Mouse (Mus musculus): ENCODE measurements around the gene Olfr732. TPM values are rescaled to one million over a fixed set of nuclear protein-coding genes. Genes with fewer than 3 reads are reported as not detected.

Gene Olfr732
- polyA plus RNA-seq (2015; fragmentation: Nextera tagmentation; extraction: Ambion mirVana), result not detected in 2 replicates

DNA sequence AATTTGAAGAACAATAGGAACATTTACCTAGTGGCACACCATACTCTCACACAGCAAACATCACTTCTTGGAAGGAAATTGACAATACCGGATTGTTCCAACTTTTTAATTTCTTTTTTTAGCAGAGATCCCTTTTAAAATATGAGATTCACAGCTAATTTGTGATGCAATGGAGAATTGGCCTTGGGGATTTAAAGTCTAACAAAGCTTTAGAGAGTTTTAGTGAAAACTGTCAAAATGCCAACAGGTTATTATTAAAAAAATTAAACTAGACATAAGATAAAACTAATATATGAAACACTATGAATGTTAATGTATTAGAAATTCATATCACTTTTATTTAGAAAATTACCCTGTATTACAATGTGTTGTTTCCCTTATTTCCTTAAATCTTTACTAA is at the start of gene Olfr732:
Gene Olfr732, minus strand, starts transcription at position 101 of the 400 bp plus-strand sequence.
- Histone ChIP-seq H3K27me3 (ENCODE audit: control insufficient read depth, insufficient read depth, low read depth, low read length) (no peaks in the 10 kb centered on the region), H3K27ac (ENCODE audit: low read length) (no peak within 1 kb of the TSS), H3K9me3 (ENCODE audit: control insufficient read depth, low read length) (no peaks in the 10 kb centered on the region), H3K9ac (ENCODE audit: low read length) (no peak within 1 kb of the TSS), H3K4me2 (ENCODE audit: low read depth, low read length) (no peak within 1 kb of the TSS), H3K4me3 (ENCODE audit: low read length) (no peak within 1 kb of the TSS), H3K4me1 (replicated peaks; ENCODE audit: control insufficient read depth, insufficient read depth, low read length) (no peaks in the 10 kb centered on the region), H3K36me3 (ENCODE audit: control insufficient read depth, insufficient read depth, low read length) (no peaks in the 10 kb centered on the region)
- ATAC-seq (ENCODE audit: low read depth), result no peak
- WGBS, result 89% methylated on average over 1 of the region's 1 CpGs

DNA sequence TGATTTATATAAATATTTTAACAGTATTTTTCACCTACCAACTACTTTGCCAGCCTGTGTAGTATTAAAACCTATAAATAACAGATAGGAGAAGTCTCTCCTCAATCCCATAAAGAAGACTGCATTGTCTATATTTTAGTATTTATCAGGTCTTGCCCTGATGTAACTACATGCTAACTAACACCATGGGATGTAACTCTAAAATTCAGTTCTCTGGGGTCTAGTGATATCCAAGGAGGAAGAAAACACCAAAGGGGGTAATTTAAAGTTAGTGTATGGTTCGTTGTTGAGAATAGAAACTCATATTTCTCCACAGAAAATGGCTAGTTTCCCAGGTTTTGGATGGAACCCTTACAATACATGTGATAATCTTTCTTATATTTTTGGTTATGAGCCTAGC is 42.7 kb upstream of the Olfr732 start, which contains the start of gene Olfr734:
Gene Olfr734, minus strand, starts transcription at position 101 of the 400 bp plus-strand sequence.
- 26% methylated on average over 1 of the region's 1 CpGs for WGBS
- no peaks in the 10 kb centered on the region for H3K4me1 ChIP-seq (replicated peaks; ENCODE audit: control insufficient read depth, insufficient read depth, low read length)
- H3K4me3 ChIP-seq (ENCODE audit: low read length), result no peak within 1 kb of the TSS
- no peaks in the 10 kb centered on the region for H3K36me3 ChIP-seq (ENCODE audit: control insufficient read depth, insufficient read depth, low read length)
- no peak for ATAC-seq (ENCODE audit: low read depth)
- no peaks in the 10 kb centered on the region for H3K27me3 ChIP-seq (ENCODE audit: control insufficient read depth, insufficient read depth, low read depth, low read length)
- H3K9ac ChIP-seq (ENCODE audit: low read length), result no peak within 1 kb of the TSS
- no peak within 1 kb of the TSS for H3K27ac ChIP-seq (ENCODE audit: low read length)
- H3K4me2 ChIP-seq (ENCODE audit: low read depth, low read length), result no peak within 1 kb of the TSS
- no peaks in the 10 kb centered on the region for H3K9me3 ChIP-seq (ENCODE audit: control insufficient read depth, low read length)

DNA sequence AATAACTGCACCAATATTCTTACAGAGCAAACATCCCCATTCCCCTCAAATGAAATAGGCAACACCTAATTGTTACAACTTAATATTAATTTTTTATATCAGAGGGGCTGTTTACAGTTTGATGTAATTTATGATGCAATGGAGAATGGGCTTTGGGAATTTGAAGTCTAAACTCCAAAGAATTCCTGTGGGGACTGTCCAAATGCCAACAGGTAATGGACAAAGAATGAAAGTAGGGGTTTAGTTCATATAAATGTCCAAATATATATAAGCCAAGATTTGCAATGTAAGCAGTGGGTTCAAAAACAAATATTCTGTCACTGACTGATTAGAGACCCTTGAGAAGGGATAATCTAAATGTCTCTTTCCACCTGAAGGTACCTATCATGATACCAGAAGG is 17.4 kb upstream of the Olfr732 start, which contains the start of gene Olfr733:
Gene Olfr733, minus strand, starts transcription at position 101 of the 400 bp plus-strand sequence.
- no peaks in the 10 kb centered on the region for H3K27me3 ChIP-seq (ENCODE audit: control insufficient read depth, insufficient read depth, low read depth, low read length)
- H3K9ac ChIP-seq (ENCODE audit: low read length), result no peak within 1 kb of the TSS
- H3K9me3 ChIP-seq (ENCODE audit: control insufficient read depth, low read length), result no peaks in the 10 kb centered on the region
- H3K4me3 ChIP-seq (ENCODE audit: low read length), result no peak within 1 kb of the TSS
- no peaks in the 10 kb centered on the region for H3K4me1 ChIP-seq (replicated peaks; ENCODE audit: control insufficient read depth, insufficient read depth, low read length)
- H3K27ac ChIP-seq (ENCODE audit: low read length), result no peak within 1 kb of the TSS
- H3K36me3 ChIP-seq (ENCODE audit: control insufficient read depth, insufficient read depth, low read length), result no peaks in the 10 kb centered on the region
- H3K4me2 ChIP-seq (ENCODE audit: low read depth, low read length), result no peak within 1 kb of the TSS
- ATAC-seq (ENCODE audit: low read depth), result no peak

DNA sequence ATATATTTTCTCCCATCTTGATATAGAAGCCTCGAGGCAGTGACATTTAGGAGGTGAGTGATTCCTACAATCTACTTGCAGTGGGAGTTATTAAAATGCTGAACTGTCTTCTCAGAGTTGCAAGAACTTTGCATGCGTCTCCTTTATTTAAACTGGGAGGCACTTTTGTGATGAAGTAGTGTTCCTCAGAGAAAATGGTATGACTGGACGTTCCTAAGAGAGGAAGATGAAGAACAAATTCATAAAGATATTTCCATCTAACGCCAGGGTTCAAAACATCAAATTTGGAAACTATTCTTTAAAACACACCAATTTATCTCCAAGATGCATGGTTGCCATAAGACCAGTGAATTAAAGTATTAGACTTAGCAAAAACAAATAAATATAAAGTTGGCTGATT is 42.2 kb downstream of the Olfr732 start, which contains the start of gene Olfr731:
Gene Olfr731, minus strand, starts transcription at position 101 of the 400 bp plus-strand sequence.
- Histone ChIP-seq H3K4me2 (ENCODE audit: low read depth, low read length) (no peak within 1 kb of the TSS), H3K27ac (ENCODE audit: low read length) (no peak within 1 kb of the TSS), H3K4me1 (replicated peaks; ENCODE audit: control insufficient read depth, insufficient read depth, low read length) (no peaks in the 10 kb centered on the region), H3K27me3 (ENCODE audit: control insufficient read depth, insufficient read depth, low read depth, low read length) (no peaks in the 10 kb centered on the region), H3K9me3 (ENCODE audit: control insufficient read depth, low read length) (no peaks in the 10 kb centered on the region), H3K4me3 (ENCODE audit: low read length) (no peak within 1 kb of the TSS), H3K36me3 (ENCODE audit: control insufficient read depth, insufficient read depth, low read length) (no peaks in the 10 kb centered on the region), H3K9ac (ENCODE audit: low read length) (no peak within 1 kb of the TSS)
- WGBS, result 73% methylated on average over 4 of the region's 4 CpGs
- ATAC-seq (ENCODE audit: low read depth), result no peak

Other genes with a start within 250 kb of the Olfr732 start
- gene Olfr725, start 243.8 kb downstream of the Olfr732 start, polyA plus RNA-seq (2015; fragmentation: Nextera tagmentation; extraction: Ambion mirVana), result not detected in 2 replicates
- gene Olfr726, start 193.3 kb downstream of the Olfr732 start, polyA plus RNA-seq (2015; fragmentation: Nextera tagmentation; extraction: Ambion mirVana), result not detected in 2 replicates
- gene Olfr727, start 161.0 kb downstream of the Olfr732 start, polyA plus RNA-seq (2015; fragmentation: Nextera tagmentation; extraction: Ambion mirVana), result not detected in 2 replicates
- not detected in 2 replicates for gene Olfr728, start 141.5 kb downstream of the Olfr732 start, polyA plus RNA-seq (2015; fragmentation: Nextera tagmentation; extraction: Ambion mirVana)
- gene Olfr729, start 131.3 kb downstream of the Olfr732 start, polyA plus RNA-seq (2015; fragmentation: Nextera tagmentation; extraction: Ambion mirVana), result not detected in 2 replicates
- not detected in 2 replicates for gene Olfr730, start 96.0 kb downstream of the Olfr732 start, polyA plus RNA-seq (2015; fragmentation: Nextera tagmentation; extraction: Ambion mirVana)
- not detected in 2 replicates for gene Olfr731, start 42.3 kb downstream of the Olfr732 start, polyA plus RNA-seq (2015; fragmentation: Nextera tagmentation; extraction: Ambion mirVana)
- gene Olfr733, start 17.3 kb upstream of the Olfr732 start, polyA plus RNA-seq (2015; fragmentation: Nextera tagmentation; extraction: Ambion mirVana), result not detected in 2 replicates
- gene Olfr734, start 42.6 kb upstream of the Olfr732 start, polyA plus RNA-seq (2015; fragmentation: Nextera tagmentation; extraction: Ambion mirVana), result not detected in 2 replicates
- not detected in 2 replicates for gene Olfr735, start 64.7 kb upstream of the Olfr732 start, polyA plus RNA-seq (2015; fragmentation: Nextera tagmentation; extraction: Ambion mirVana)
- gene Tlr11, start 73.7 kb upstream of the Olfr732 start, polyA plus RNA-seq (2015; fragmentation: Nextera tagmentation; extraction: Ambion mirVana), result not detected in 2 replicates
- not detected in 2 replicates for gene Olfr736, start 97.0 kb upstream of the Olfr732 start, polyA plus RNA-seq (2015; fragmentation: Nextera tagmentation; extraction: Ambion mirVana)
- gene Olfr738, start 123.4 kb upstream of the Olfr732 start, polyA plus RNA-seq (2015; fragmentation: Nextera tagmentation; extraction: Ambion mirVana), result not detected in 2 replicates
- not detected in 2 replicates for gene Olfr739, start 134.4 kb upstream of the Olfr732 start, polyA plus RNA-seq (2015; fragmentation: Nextera tagmentation; extraction: Ambion mirVana)
- gene Olfr740, start 161.3 kb upstream of the Olfr732 start, polyA plus RNA-seq (2015; fragmentation: Nextera tagmentation; extraction: Ambion mirVana), result not detected in 2 replicates
- gene Olfr741, start 188.5 kb upstream of the Olfr732 start, polyA plus RNA-seq (2015; fragmentation: Nextera tagmentation; extraction: Ambion mirVana), result not detected in 2 replicates
- gene Olfr742, start 219.4 kb upstream of the Olfr732 start, polyA plus RNA-seq (2015; fragmentation: Nextera tagmentation; extraction: Ambion mirVana), result not detected in 2 replicates
- gene Olfr743, start 237.6 kb upstream of the Olfr732 start, polyA plus RNA-seq (2015; fragmentation: Nextera tagmentation; extraction: Ambion mirVana), result not detected in 2 replicates

Measured in lung, embryonic 16.5 days (tissue).